Mouse (Mus musculus) heart, embryonic 15.5 days (tissue): ENCODE results near the gene Peli2. TPM values are rescaled to one million over a fixed set of nuclear protein-coding genes. Genes with fewer than 3 reads are reported as not detected.

Source experiments
- ATAC-seq: fragments of 200-750 bp; cut with Nextera tagmentation; replicated peaks from 2 replicates; pipeline ENCODE4 v1.8.0; 2017; ENCODE audit warnings: low read depth, moderate TSS enrichment; ENCODE audit not compliant: insufficient number of reproducible peaks, insufficient read depth, low FRiP score
- H3K27ac ChIP-seq: fragments of 300-500 bp; sonication (generic); 2 replicates; pipeline ENCODE4 v1.5.1; 2015; ENCODE audit warnings: mild to moderate bottlenecking, inconsistent platforms
- H3K27me3 ChIP-seq: fragments of 300-500 bp; sonication (generic); 2 replicates; pipeline ENCODE4 v1.6.1; 2015; ENCODE audit warnings: inconsistent platforms
- H3K36me3 ChIP-seq: fragments of 300-500 bp; sonication (generic); 2 replicates; pipeline ENCODE4 v1.6.1; 2015; ENCODE audit warnings: mild to moderate bottlenecking, inconsistent platforms
- H3K4me1 ChIP-seq: fragments of 300-500 bp; sonication (generic); replicated peaks from 2 replicates; pipeline ENCODE4 v1.6.1; 2015; ENCODE audit warnings: inconsistent platforms
- H3K4me2 ChIP-seq: fragments of 300-500 bp; sonication (generic); 2 replicates; pipeline ENCODE4 v1.6.1; 2015; ENCODE audit warnings: inconsistent platforms, mild to moderate bottlenecking, moderate library complexity
- H3K4me3 ChIP-seq: fragments of 300-500 bp; sonication (generic); 2 replicates; pipeline ENCODE4 v1.5.1; 2015; ENCODE audit warnings: mild to moderate bottlenecking, inconsistent platforms
- H3K9ac ChIP-seq: fragments of 300-500 bp; sonication (generic); 2 replicates; pipeline ENCODE4 v1.6.1; 2015; ENCODE audit warnings: mild to moderate bottlenecking, inconsistent platforms
- H3K9me3 ChIP-seq: fragments of 300-500 bp; sonication (generic); replicated peaks from 2 replicates; pipeline ENCODE4 v1.6.1; 2016; ENCODE audit warnings: inconsistent platforms
- WGBS: fragments of 180-500 bp; shearing (Covaris S2); methylation state at CpG from one replicate; pipeline ENCODE4 v1.1.7; 2015; ENCODE audit warnings: mixed read lengths; 5-methylcytosine and 5-hydroxymethylcytosine counted together
- polyA plus RNA-seq: library from polyadenylated mRNA; unstranded; fragments of >200 nt; fragmentation: Nextera tagmentation; extraction: Ambion mirVana; gene quantifications from 2 replicates; pipeline ENCODE4 v1.2.1, GENCODE M21; 2015

Peli2 gene
- polyA plus RNA-seq, 1 experiment from 2014 or later, result 2.3 TPM

DNA sequence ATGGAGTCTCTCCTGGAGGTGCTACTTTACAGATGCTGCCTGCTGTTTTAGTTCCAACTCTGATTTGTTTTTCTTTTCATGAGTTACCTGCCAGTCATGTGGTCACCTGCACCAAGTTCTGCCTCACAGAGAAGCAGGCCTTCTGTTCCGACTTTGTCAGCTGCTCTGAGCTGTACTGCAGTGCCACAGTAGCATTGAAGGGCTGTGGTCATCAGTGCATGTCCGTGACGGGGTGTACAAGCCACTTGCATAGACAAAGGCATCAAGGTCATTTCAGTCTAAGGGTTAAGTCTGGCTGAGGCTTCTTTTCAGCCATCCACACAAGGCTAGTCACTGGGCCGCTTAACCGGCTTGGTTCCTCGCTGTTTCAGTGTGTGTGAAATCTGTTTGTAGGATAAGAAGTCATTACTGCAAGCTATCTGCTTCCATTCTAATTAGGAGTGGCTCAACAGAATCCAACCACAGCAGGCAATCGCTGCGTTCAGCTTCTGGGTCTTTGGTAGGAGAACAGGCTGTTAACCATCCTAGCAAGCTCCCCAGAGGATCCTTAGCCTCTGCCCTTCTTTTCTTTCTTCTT lies 7.1 kb downstream of the Peli2 start:
- no peak overlapping the region for H3K9ac ChIP-seq
- 63% methylated on average over 8 of the region's 8 CpGs for WGBS
- ATAC-seq, result no peak
- peaks cover 22% of the 10 kb centered on the region for H3K27me3 ChIP-seq
- H3K4me2 ChIP-seq, result no peak overlapping the region
- no peak overlapping the region for H3K4me3 ChIP-seq
- no peak overlapping the region for H3K27ac ChIP-seq
- H3K9me3 ChIP-seq, result no peaks in the 10 kb centered on the region
- no peaks in the 10 kb centered on the region for H3K36me3 ChIP-seq
- peaks cover 22% of the 10 kb centered on the region for H3K4me1 ChIP-seq

DNA sequence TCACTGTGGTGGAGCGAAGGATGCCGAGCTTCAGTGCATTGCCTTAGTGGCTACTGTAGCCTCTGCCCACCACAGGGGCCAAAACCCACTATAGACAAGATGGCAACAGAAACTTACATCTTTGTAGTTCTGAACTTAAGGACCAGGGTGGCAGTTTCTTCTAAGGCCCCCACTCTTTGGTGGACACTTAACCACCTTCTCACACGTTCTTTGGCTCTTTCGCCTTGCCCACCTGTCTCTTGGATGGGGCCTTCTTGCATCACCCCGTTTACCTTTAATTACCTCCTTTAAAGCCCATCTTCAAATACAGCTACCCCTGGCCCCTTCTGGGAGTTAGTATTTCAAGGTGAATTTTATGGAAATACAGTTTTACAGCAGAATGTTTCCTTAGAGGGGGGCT lies 8.1 kb downstream of the Peli2 start:
- Histone ChIP-seq H3K4me1 (peaks cover 31% of the 10 kb centered on the region), H3K27me3 (peaks cover 18% of the 10 kb centered on the region), H3K4me2 (no peak overlapping the region), H3K9me3 (no peaks in the 10 kb centered on the region), H3K36me3 (no peaks in the 10 kb centered on the region), H3K9ac (no peak overlapping the region), H3K4me3 (no peak overlapping the region), H3K27ac (no peak overlapping the region)
- ATAC-seq, result no peak
- 87% methylated on average over 5 of the region's 5 CpGs for WGBS

DNA sequence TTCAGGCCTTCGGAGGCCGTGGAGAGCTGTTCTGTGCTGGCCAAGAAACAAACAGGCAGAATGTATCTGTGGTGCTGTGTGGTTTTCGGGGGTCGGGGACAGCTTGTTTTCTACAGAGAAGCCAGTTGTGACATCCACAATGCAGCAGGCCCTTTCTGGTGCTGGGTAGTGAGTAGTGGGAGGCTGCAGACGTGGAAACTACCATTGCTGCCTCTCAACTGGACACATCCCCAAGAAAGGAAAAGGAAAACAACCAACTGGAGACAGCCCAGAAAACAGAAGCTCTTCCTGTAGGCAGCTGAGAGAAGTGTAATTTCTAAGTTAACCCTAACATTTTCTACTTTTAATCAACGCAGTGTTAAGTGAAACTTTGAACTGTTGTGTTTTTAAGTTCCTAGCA lies 9.4 kb downstream of the Peli2 start:
- no peak overlapping the region for H3K4me2 ChIP-seq
- H3K4me3 ChIP-seq, result no peak overlapping the region
- no peak for ATAC-seq
- no peaks in the 10 kb centered on the region for H3K9me3 ChIP-seq
- WGBS, result 75% methylated on average over 6 of the region's 6 CpGs
- H3K4me1 ChIP-seq, result peaks cover 39% of the 10 kb centered on the region
- H3K9ac ChIP-seq, result no peak overlapping the region
- H3K27ac ChIP-seq, result no peak overlapping the region
- no peaks in the 10 kb centered on the region for H3K36me3 ChIP-seq
- peaks cover 23% of the 10 kb centered on the region for H3K27me3 ChIP-seq

DNA sequence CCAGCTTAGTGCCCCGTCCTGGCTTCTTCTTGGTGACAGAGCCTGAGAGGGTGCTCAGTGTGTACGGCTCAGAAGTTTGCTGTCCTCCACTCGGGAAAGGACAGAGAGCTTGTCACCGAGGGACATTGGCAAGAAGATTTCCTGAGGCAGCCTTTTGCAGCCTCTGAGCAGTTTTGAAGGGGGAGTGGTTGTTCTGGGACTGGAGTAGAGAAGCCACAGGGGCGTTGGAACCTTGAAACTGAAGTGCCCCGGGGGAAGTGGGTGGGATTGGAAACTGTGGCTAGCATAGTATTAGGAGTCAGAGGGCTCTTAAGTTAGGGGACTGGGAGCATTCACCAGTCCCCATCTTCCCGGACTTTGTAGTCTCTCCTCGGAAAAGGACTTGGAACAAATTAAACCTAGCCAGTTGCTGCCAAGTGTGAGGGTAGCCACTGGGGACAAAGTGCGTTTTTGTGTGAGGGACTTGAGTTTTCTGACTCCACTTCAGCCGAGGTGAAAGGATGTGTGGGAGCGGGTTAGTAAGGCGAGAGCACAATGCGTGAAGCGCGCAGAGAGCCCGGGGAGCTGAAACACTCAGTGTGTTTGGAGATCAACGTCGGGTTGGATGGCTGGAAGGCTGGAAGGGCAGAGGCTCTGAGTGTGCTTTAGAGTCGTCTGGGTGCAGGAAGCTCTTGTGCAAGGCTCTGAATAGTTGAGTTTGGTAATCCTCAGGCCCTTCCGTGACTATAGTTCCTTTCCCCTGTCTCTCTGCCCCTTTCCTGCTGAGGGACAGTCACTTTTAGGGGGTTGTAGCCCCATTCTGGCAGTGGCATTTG lies 10.3 kb downstream of the Peli2 start:
- H3K4me3 ChIP-seq, result no peak overlapping the region
- H3K4me1 ChIP-seq, result peaks cover 48% of the 10 kb centered on the region
- H3K9ac ChIP-seq, result no peak overlapping the region
- 45% methylated on average over 20 of the region's 20 CpGs for WGBS
- no peaks in the 10 kb centered on the region for H3K36me3 ChIP-seq
- H3K27ac ChIP-seq, result peak overlapping the region; percentile 49
- H3K27me3 ChIP-seq, result peaks cover 25% of the 10 kb centered on the region
- H3K4me2 ChIP-seq, result no peak overlapping the region
- ATAC-seq, result no peak; the same call in 1 of the 2 replicates
- H3K9me3 ChIP-seq, result no peaks in the 10 kb centered on the region

DNA sequence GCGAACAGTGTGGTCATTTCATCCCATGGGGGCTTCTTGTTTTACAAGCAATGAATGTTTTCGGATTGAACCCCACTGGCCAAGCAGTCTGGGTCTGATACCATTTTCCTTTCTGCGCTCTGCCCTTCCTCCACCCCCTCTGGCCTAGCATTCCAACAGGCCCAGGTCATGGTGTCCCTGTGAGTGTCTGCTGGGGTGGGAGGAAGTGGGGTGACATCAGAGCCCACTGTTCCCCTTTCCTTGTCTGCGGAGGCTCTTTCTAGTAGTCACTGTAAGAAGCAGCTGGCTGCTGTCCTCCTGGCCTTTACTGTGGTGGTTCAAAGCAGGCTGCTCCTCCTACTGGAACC lies 10.9 kb downstream of the Peli2 start:
- peaks cover 29% of the 10 kb centered on the region for H3K27me3 ChIP-seq
- whole genome bisulfite sequencing, result 55% methylated on average over 4 of the region's 4 CpGs
- H3K9ac ChIP-seq, result no peak overlapping the region

DNA sequence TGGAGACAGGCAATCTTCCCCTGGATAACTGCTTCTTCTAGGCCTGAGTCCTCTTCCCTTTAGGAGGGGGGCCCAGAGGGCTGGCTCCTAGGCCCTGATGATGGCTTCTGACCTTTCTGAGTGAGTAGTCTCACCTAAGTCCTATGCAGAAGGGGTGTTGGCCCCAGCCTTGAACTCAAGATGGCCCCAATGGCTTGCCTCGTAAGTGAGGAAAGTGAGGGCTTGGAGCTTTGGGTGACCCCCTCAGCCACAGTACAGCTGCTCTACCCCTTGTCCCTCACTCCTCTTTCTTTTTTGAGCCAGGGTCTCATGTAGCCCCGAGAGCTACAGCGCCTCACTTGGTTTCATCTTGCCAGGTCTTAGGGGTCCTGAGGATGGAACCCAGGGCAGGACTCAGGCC lies 11.6 kb downstream of the Peli2 start:
- no peak overlapping the region for H3K9ac ChIP-seq
- H3K27me3 ChIP-seq, result peaks cover 36% of the 10 kb centered on the region
- ATAC-seq, result no peak
- no peaks in the 10 kb centered on the region for H3K9me3 ChIP-seq
- H3K4me1 ChIP-seq, result peaks cover 51% of the 10 kb centered on the region
- 84% methylated on average over 3 of the region's 3 CpGs for WGBS
- H3K27ac ChIP-seq, result peak overlapping the region; percentile 49
- no peak overlapping the region for H3K4me3 ChIP-seq
- no peak overlapping the region for H3K4me2 ChIP-seq
- H3K36me3 ChIP-seq, result no peaks in the 10 kb centered on the region

More for the DNA sequence above, 10.9 kb downstream of the Peli2 start:
- no peak overlapping the region for H3K4me3 ChIP-seq
- H3K9me3 ChIP-seq, result no peaks in the 10 kb centered on the region
- H3K4me1 ChIP-seq, result peaks cover 48% of the 10 kb centered on the region
- no peak overlapping the region for H3K4me2 ChIP-seq
- H3K27ac ChIP-seq, result peak overlapping the region; percentile 49
- H3K36me3 ChIP-seq, result no peaks in the 10 kb centered on the region
- ATAC-seq, result peak; percentile 67; the same call in 1 of the 2 replicates

DNA sequence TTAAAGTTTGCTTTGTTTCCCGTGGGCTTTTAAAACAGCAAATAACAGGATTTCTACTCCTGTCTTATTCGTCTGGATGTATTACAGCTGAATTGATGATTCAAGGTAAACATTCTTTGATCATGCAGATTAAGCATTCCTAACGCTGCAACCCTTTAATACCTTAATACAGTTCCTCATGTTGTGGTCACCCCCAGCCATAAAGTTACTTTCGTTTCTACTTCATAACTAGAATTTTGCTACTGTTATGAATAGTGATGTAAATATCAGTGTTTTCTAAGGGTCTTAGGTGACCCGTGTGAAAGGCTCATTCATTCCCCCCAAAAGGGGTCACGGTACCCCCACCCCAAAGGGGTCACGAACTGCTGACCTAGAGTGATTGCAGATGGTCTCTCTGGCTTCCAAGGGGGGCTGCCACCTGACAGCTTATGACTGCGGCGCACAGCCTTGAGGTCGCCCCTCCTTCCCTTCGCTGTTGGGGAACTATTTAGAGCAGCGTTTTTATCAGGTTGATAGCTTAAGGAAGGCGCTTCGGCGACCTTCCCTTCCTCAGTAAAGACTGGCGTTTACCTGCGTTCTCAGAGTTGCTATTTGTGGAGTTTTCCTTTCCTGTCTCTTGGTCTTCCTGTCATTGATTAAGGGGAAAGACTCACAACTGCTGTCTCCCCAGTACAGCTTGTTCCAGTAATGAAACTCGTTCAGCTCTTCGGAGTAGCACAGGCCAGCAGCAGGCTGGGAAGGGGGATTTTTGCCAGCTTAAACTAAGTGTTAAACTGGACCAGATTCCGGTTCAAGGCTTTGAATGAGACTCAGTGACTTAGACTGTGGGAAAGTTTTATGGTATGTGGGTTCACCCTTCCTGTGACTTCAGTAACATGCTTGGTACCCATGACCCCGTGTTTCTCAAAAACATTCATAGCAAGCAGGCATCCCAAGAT lies 12.5 kb downstream of the Peli2 start:
- H3K27me3 ChIP-seq, result peaks cover 36% of the 10 kb centered on the region
- 0 out of 2 replicates have a peak overlapping the region, but pooled peaks have one; percentile 35 for H3K9ac ChIP-seq
- WGBS, result 25% methylated on average over 21 of the region's 21 CpGs
- H3K27ac ChIP-seq, result peak overlapping the region; percentile 43
- no peaks in the 10 kb centered on the region for H3K9me3 ChIP-seq
- peak overlapping the region; percentile 24; the same call in 1 of the 2 replicates for H3K4me3 ChIP-seq
- H3K36me3 ChIP-seq, result no peaks in the 10 kb centered on the region
- no peak for ATAC-seq
- H3K4me1 ChIP-seq, result peaks cover 51% of the 10 kb centered on the region
- peak overlapping the region; percentile 57 for H3K4me2 ChIP-seq

DNA sequence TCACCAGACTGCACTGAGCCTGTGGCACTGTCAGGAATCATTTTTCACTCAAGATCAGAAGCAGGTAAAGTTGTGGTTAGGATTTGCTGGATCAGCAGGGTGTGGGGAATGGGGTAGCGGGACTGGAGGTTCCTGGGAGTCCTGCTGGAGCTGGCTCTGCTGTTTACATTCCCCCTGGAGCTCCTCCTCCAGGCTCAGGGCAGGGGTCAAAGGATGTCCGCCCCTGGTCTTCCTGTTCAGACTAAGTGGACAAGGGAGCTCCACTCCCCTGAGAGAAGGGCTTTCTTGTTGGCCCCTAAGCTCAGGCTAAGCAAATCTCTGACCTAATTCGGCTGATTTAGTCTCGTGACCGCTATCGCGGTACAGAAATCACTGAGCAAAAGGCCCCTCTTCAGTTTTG lies 13.7 kb downstream of the Peli2 start:
- Histone ChIP-seq H3K36me3 (no peaks in the 10 kb centered on the region), H3K4me2 (peak overlapping the region; percentile 57; the same call in 1 of the 2 replicates), H3K27ac (peak overlapping the region; percentile 43), H3K4me1 (peaks cover 51% of the 10 kb centered on the region), H3K27me3 (peaks cover 29% of the 10 kb centered on the region), H3K9me3 (no peaks in the 10 kb centered on the region), H3K4me3 (no peak overlapping the region), H3K9ac (no peak overlapping the region)
- 49% methylated on average over 7 of the region's 7 CpGs for WGBS
- no peak for ATAC-seq

DNA sequence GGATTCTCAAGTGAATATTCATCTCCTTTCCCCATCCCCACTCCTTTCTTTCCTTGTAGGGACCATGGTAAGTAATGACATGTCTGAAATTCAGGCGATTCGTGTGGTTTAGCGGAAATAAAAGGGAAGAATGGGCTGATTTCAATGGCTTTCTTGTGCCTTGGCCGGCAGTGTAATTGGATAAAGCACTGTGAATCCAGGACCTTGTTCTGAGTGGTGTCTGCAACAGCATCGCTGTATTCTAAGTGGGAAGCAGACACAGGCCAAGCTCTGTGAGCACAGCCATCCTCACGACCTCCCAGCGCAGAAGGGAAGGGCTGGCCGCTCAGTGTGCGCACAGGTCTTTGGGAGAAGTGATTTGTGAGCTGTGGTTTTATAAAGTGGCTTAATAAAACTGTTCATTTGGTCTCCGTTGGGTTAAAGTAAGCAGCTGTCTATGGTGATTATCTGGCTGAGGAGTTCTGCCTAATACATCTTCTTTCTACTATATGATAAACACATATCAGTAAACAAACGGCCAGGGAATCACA lies 15.3 kb downstream of the Peli2 start:
- Histone ChIP-seq H3K4me3 (no peak overlapping the region), H3K4me1 (peaks cover 45% of the 10 kb centered on the region), H3K9me3 (no peaks in the 10 kb centered on the region), H3K27ac (no peak overlapping the region), H3K9ac (no peak overlapping the region), H3K36me3 (no peaks in the 10 kb centered on the region), H3K27me3 (peaks cover 35% of the 10 kb centered on the region), H3K4me2 (no peak overlapping the region)
- ATAC-seq, result no peak
- WGBS, result 65% methylated on average over 11 of the region's 11 CpGs

DNA sequence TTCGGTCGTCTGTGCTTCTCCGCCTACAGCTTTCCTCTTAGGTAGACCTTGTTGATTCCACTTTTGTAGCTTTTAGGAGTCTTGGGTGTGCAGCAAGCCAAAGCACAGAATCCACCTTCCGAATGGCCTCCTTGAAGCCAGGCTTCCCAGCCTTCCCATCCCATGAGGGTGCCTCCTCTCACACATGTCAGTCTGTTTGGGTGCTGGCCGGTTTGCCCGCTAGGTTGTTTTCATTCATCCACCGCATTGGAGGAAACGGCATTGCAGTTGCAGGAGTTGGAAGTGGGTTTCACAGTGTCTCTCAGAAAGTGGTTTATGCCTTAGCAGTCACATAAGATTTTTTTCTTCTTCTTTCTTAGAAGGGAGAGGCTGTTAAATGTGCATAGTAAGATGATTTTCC lies 17.1 kb downstream of the Peli2 start:
- peaks cover 29% of the 10 kb centered on the region for H3K4me1 ChIP-seq
- no peak for ATAC-seq
- no peak overlapping the region for H3K4me3 ChIP-seq
- 60% methylated on average over 8 of the region's 8 CpGs for WGBS
- H3K4me2 ChIP-seq, result no peak overlapping the region
- H3K27ac ChIP-seq, result no peak overlapping the region
- H3K9me3 ChIP-seq, result no peaks in the 10 kb centered on the region
- H3K9ac ChIP-seq, result no peak overlapping the region
- H3K36me3 ChIP-seq, result no peaks in the 10 kb centered on the region
- H3K27me3 ChIP-seq, result peaks cover 44% of the 10 kb centered on the region

DNA sequence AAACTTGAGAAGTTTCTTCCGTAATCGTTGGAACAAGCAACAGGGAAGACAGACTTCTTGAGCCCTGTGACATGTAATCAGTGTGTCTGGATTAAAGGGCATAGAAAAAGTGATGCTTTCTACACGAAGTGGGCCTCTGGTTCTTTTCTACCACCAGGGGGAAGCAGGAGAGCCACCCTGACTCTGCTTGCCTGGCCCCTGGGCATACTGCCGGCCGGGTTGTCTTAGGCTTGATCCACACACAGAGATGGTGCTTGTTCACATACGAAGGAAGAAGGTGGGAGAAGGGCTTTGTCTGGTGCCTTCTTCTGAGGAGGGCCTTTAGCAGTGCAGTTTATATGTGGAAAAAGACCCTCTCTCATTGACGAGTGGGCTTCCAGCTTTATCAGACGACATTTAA lies 17.5 kb downstream of the Peli2 start:
- H3K9ac ChIP-seq, result no peak overlapping the region
- H3K27me3 ChIP-seq, result peaks cover 44% of the 10 kb centered on the region
- no peak overlapping the region for H3K4me3 ChIP-seq
- H3K4me2 ChIP-seq, result no peak overlapping the region
- WGBS, result 42% methylated on average over 8 of the region's 8 CpGs
- 0 out of 2 replicates have a peak, but pooled peaks have one; percentile 51 for ATAC-seq
- no peak overlapping the region for H3K27ac ChIP-seq
- no peaks in the 10 kb centered on the region for H3K9me3 ChIP-seq
- peaks cover 26% of the 10 kb centered on the region for H3K4me1 ChIP-seq
- H3K36me3 ChIP-seq, result no peaks in the 10 kb centered on the region
